Mouse (Mus musculus) spleen, adult 18-20 months (tissue): ENCODE results near the gene G6pc3.

Experiments used
- DNase-seq, 2 experiments: peaks; one replicate each; pipeline ENCODE4 v3.0.0; 2022; ENCODE audit warnings: mixed read lengths in 2 of 2

G6pc3 gene

GRCm38 (mm10) chr11:102190848-102191247 is 1.4 kb downstream of the G6pc3 start:
- DNase-seq = no peak

GRCm38 (mm10) chr11:102193657-102194440 is 4.4 kb downstream of the G6pc3 start:
- DNase-seq = no peak

DNA sequence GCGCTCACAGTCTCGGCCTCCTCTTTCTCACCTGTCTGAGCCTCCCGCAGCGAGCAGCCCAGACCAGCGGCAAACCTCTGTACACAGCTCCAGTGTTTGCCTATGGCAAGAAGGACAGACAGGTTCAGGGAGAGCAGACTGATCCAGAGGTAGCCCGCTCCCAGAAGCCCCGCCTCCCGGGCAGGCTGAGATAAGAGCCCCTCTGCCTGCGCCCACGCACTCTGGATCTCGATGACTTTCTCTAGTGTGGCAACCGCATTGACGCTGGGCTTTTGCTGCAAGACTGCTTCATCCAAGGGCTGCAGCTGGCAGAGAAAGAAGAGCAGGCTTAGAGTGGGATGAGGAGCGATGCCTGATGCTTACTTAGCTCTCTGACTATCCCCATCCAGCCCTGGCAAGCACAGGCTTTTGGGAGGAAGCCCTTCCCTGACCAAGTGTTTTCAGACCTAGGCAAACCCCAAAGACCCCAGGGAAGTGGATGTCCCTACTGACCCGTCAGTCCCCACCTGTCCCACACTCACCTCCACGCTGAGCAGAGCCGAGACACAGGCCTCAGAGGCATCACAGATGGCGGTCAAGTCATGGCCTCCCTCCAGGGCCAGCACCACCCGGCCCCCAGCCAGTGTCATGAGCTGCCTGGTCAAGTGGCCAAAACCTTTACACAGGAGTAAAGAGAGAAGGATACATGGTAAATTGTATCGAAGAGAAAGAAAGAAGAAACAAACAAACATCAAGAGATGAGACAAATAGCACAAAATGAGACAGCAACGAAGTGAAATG is 6.8 kb downstream of the G6pc3 start:
- DNase-seq = no peak

GRCm38 (mm10) chr11:102198245-102198644 is 8.8 kb downstream of the G6pc3 start:
- no peak for DNase-seq

DNA sequence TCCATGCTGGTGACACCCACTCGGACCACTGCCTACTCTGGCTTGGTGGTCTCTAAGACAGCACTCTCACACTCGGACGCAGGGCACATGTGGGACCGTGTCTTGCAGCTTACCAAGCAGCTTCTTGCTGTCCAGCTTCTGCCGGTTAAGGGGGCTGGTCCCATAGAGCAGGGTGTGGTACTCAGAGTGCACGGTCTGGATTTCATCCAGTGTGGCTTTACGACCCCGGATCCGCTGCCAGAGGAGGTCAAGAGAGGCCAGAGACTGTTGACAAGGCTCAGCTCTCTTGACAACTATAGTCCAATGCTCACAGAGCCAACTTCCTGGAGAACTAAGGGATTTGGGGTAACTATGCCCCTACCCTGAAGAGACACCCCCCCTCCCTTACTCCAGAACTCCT is 10.4 kb downstream of the G6pc3 start:
- no peak for DNase-seq

DNA sequence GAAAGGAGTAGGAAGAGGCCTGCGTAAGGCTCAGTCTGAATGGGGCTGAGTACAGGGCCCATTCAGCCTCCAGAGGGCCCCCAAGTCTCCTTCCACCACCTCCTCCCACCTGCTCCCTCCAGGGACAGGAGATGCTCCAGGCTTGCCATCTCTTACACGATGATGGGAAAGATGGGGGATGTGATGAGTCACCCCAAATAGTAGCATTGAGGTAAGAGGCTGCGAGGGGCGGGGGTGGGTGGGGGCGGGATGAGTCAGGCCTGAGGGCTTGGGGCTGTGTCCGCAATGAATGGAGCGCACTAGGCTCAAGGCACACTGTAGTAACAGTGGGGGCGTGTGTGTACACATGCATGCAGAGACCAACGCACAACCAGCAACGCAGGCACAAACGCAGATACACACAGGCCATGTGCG is 12.0 kb downstream of the G6pc3 start:
- no peak for DNase-seq

DNA sequence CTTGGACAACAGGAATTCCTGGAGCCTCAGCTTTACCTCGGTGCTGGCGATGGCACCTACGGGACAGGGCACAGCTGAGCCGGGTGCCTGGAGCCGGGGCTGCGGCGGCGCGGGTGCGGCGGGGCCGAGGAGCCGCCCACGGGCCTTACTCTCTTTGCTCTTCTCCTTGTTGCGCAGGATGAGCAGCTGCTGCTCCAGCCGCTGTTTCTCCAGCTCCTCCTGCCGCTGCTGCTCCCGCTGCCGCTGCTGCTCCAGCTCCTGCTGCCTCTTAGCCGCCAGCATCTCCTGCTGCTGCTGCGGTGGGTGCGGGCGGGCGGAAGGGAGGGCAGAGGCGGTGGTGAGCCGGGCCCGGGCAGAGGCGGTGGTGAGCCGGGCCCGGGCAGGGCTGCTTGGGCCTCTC is 17.1 kb downstream of the G6pc3 start:
- no peak for DNase-seq

DNA sequence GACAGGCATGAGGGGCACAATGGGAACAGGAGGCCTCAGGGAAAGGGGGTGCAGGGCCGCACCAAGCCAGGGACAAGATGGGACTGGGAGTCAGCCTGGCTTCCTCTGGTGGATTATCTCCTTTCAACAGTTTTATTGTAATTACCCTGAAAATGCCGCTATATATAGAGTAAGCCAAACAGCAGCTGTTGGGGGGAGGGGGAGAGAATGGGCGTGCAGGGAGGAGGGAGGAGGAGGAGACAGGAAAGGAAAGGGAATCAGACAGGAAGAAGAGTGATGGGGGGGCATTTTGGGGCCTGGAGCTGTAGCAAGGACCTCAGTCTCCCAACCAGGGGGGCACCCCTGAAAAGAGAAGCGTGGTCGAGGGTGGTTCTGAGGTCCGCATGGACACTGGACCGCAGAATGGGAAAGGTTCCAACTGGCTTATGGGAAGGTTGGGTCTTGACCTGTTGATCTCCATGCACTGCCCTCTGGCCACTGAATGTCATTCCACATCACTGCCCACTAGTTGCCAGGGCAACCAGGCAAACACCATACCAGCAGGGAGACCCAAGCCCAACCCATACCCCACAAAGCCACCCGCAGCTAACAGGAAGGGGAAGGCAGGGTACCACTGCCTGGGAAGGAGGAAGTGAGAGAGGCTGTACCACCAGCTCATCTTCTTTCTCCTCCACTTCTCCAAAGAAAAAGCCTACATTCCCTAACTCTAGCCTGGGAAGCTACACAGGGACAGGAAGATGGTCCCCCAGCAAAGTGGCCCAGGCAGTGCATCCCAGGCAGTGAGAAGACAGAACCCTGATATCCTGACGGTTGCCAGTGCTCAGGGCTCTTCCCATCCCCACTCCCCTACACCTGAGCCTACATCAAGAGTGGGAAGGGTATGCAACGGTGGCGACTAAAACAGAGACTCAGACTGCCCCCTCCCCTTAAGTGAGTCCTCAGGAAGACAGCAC is 18.7 kb downstream of the G6pc3 start:
- no peak for DNase-seq

GRCm38 (mm10) chr11:102208846-102209245 is 19.4 kb downstream of the G6pc3 start:
- DNase-seq = no peak

DNA sequence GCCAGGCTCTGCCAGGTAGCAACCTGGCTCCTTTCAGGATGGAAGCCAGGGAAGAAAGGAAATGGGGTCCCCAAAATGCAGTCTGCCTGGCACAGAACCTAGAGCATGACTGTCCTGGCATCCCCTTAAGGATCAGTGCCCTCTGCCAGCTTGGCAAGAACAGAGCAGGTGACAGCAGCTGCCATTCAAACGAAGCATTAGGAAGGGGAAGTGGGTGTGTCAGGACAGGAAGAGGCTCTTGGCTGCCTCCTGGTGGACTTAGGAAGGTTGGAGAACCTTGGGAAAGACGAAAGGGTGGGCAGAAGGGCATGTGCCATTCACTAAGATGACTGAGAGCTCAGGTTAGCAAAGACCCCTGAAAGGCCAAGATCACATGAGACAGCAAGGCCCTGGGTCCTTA is 20.3 kb downstream of the G6pc3 start:
- DNase-seq = peak in 1 of 2 experiments; percentile 7

- peak in 1 of 2 experiments; percentile 3 for DNase-seq
Measured at GRCm38 (mm10) chr11:102210185-102210584, 20.8 kb downstream of the G6pc3 start.

GRCm38 (mm10) chr11:102211011-102211410 is 21.6 kb downstream of the G6pc3 start:
- DNase-seq = no peak

- no peak for DNase-seq
Measured at GRCm38 (mm10) chr11:102211936-102212341, 22.5 kb downstream of the G6pc3 start.

GRCm38 (mm10) chr11:102214430-102215156 is 25.2 kb downstream of the G6pc3 start:
- DNase-seq = no peak

GRCm38 (mm10) chr11:102215511-102215910 is 26.1 kb downstream of the G6pc3 start:
- no peak for DNase-seq

DNA sequence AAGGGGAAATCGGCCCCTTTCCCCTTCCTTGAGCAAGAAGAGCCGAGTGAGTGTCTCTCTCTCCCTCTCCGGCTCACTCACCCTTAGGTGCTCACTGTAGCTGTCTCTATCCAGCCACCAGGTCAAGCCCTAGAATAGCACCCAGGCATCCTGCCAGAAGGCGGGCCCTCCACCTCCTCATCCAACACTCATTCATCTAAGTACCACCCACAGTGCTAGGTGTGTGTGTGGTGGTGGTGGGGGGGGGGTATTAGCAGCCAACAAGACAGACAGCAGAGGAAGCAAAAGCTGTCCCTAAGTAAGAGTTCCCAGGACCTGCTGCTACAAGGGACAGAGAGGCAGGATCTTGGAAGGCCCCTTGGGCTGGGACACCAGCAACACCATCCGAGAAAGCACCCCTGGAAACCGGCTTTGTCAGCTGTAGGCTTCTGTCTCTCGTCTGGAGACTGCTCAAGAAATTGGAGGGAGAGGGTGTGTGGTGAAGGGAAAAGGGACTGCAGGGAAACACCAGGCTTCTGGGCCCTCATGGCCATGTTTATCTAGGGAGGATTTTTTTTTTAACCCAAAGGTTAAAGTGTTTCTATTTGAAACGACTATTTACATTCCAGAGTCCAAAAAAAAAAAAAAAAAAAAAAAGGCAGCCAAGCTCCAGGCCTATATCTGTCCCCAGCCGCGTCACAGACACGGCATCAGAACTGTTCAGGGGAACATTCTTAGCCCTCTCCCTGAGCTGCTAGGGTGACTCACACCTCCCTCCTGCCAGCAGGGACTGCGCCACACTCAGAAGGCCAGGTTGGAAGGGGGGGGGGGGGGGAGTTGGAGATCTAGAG is 26.9 kb downstream of the G6pc3 start:
- no peak for DNase-seq

DNA sequence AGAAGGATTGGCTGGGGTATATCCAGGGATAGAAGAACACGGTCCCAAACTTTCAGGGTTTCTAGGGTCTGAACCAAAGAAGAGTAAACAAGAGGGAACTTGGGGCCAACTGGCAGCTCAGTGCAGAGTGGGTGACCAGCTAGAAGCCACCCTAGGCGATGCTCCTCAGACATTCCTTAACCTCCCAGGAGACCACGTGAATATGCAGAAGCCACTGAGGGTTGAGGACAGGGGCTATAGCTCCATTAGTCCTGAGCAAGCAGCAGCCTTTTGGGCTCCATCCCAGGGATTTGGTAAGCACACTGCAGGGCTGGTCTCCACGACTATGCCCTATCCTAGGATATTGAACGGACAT is 27.4 kb downstream of the G6pc3 start:
- DNase-seq = no peak

GRCm38 (mm10) chr11:102217396-102217795 is 28.0 kb downstream of the G6pc3 start:
- no peak for DNase-seq

DNA sequence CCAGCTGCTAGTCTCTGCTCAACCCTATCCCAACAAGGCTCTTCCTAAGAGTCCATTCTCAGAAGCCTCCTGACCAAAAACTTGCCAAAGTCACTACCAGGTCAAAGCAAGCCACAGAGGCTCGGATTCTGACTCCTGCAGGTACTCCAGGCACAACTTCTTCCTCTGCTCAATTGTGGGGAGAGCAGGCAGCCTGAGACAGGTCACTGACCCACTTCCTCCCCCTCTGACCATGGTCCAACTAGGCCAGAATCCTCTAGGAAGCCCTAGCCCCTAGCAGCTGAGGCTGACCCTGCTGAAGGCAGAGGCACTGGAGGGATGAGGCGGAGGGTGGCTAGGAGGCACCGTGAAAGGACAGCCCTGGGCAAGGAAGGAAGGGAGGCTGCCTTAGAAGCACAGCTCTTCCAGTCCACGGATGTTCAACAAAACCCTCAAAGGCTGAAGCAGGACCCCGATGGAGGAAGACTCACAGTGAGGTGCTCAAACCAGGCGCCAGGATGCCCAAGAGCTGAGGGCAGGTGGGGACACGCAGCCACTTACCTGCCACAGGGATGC is 28.5 kb downstream of the G6pc3 start:
- no peak for DNase-seq

GRCm38 (mm10) chr11:102218783-102219182 is 29.4 kb downstream of the G6pc3 start:
- peak; percentile 68 to 70 for DNase-seq
